Mouse (Mus musculus): ENCODE measurements around the gene Ank3.

Gene Ank3

DNA sequence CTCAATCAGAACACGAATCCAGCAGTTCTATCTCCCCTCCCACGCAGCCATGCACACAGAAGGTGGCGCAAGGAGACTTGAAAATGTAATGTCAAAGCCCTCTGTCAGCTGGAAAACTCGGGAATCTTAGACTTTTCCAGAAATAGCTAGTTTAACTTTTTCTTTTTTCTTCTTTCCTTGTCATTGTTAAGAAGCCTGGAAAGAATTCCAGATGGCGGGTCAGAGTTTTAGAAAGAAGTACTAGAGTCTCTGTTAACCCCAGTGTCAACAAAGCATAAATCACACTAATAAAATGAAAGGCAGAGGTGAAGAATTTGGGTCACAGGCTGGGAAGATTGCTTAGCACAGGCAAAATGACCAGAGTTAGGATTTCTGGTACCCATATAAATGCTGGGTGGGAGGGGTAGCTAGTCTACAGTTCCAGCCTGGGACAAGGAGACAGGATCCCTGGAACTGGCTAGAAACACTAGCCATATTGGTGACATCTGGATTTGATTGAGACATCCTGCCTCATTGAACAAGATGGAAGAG lies 340.2 kb downstream of the Ank3 start:
- ATAC-seq (ENCODE audit: insufficient number of reproducible peaks, low FRiP score, low TSS enrichment) = no peak

DNA sequence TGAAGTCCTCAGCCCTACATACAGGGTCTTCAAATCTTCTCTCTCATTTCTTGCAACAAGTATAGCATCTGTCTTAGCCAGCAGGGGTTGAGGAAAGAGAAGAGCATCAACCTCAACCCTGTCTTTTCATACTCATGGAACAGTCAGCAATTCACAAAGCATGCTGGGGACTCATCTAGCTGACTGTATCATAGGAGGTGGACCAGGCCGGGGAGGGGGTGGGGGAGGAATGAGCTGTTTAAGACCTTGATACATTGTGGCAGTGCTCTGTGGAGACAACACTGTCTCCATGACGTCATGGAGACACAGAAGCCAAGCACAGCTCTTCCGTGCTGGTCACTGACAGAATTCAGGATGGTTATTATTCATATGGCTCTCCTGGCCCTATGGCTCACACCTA lies 344.0 kb downstream of the Ank3 start:
- no peak for ATAC-seq (ENCODE audit: insufficient number of reproducible peaks, low FRiP score, low TSS enrichment)

DNA sequence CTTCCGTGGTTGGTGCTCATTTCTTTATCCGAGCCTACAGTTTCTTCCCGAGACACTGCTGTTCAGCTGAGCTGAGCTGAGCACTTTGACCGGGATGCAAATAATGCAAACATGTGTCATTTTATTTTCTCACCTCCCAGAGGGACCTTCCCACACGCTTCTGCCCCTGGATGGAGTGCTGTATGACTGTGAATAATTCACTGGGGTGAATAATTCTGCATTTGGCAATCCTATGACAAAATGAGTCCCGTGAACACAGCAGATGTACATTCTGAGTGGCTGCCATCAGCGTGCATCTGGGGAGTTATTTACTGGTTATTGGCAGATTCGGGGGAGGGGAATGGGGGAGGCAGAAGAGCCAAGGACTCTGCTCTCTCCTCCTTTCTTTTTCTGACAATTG lies 345.6 kb downstream of the Ank3 start:
- no peak for ATAC-seq (ENCODE audit: insufficient number of reproducible peaks, low FRiP score, low TSS enrichment)

DNA sequence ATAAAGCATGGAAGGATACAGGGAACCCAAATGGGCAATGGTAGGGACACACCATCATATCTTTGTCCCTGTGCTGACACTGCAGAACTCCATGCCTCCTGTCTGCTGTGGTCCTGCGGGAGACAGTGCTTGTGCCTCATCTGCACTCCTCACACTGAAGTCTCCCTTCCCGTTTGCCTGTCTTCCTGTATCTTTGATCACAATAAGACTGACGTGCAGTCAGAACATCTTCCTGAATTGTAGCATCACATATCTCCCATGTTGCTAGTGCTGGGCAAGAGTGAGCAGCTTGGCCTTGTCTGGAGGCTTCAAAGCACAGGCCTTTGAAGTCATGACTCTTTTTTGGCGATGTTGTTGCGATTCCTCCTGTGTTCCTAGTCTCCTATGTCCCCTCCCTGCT lies 346.3 kb downstream of the Ank3 start:
- ATAC-seq (ENCODE audit: insufficient number of reproducible peaks, low FRiP score, low TSS enrichment) = no peak

DNA sequence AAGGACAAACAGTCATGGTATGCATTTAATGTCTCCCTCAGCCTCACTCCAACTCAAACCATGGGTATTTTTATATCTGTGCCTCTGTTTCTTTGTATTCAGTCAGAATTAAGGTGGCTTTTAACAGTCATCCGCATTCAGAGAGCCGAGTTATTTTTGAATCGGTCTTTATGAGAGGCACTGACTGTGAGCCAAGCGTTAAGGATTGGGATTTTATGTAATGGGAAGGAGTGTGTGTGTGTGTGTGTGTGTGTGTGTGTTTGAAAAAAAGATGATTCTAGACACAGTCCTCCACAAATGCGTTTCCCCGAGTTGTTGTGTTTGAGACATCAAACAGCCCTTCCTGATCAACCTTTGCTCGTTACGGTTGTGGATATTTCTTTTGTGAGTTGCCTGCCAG lies 347.7 kb downstream of the Ank3 start:
- ATAC-seq (ENCODE audit: insufficient number of reproducible peaks, low FRiP score, low TSS enrichment) = no peak

DNA sequence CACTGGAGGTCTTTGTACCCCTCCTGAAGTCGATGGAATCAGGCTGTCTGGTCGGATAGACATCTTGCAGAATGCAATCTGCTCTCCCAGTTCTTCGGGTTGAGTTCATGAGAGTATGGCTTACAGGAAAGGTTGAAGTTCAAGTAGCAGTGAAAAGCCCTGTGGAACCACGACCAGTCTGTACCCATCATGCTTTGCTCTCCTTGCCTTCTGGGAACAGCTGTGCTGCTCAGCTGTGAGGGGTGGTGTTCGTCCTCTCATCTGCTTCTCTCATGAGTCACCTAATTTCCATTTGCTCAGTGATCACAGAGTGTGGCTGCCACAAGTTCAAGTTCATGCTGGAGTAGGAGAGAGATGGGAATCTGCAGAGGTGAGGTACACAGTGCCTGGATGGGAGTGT lies 348.2 kb downstream of the Ank3 start:
- ATAC-seq (ENCODE audit: insufficient number of reproducible peaks, low FRiP score, low TSS enrichment) = no peak

DNA sequence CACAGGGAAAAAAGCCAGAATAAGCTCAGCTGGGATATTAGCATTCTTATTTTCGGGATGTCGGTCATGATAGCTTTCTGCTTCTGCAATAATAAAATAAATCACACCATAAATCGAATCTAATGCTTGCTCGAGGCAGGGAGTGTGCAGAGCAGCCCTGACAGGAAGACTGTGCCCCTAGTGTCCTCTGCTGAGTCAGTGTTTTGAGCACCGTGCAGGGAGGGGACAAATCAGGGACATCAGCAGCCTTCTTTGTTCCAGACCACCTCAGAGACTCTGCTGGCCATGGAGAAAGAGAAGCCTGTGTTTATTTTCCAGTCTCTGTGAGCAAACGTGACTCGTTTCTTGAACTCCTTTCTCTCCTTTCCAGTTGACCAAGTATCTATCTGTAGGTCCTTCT lies 352.8 kb downstream of the Ank3 start:
- ATAC-seq (ENCODE audit: insufficient number of reproducible peaks, low FRiP score, low TSS enrichment) = no peak

DNA sequence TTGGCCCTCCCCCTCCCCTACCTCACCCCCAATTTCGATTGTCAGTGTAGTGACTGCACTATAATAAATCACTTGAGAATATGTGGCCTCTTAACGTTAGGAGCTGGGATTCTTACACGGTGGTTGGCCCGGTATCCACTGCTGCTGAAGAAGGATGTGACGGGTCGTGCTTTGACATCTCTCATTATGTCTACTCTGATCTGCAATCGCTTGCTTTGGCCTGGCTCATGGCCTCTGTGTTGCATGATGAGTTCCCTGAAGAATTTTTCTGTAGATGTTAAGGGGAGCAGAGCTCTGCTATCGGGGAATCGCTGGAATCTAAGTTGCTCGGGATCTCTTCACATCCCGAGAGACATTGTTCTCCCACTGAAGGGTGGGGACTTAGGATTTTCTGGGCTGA lies 354.9 kb downstream of the Ank3 start:
- no peak for ATAC-seq (ENCODE audit: insufficient number of reproducible peaks, low FRiP score, low TSS enrichment)

DNA sequence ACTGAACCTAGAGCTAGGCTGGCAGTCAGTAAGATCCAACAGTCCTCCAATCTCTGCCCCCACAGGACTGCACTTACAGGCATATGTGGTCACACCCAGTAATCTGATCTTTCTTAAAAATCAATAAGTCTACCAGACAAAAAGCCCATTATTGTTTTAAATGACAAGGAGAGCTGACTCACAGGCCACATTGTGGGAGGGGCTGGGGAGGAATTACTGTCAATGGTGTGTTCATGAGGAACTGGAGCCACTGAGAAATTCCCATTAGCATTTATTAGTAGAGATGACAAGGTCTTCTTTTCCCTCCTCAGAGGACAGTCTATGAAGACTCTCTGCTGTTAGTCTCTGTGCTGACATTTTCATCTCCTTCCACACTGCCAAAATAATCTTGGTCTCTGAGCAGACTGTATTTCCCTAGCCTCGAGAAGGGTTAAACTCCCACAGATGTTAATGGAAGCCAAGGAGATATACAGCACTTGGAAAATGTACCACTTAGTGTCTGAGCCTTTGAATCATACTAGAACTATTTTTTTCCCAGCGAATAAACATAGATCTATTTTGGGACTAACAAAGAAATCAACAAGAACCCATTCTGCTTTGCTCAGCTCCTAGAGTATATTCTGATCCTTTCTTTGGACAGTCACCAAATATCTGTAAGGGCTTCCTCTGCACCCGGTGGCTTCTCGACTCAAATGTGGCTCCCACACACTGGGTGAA lies 358.5 kb downstream of the Ank3 start:
- no peak for ATAC-seq (ENCODE audit: insufficient number of reproducible peaks, low FRiP score, low TSS enrichment)

DNA sequence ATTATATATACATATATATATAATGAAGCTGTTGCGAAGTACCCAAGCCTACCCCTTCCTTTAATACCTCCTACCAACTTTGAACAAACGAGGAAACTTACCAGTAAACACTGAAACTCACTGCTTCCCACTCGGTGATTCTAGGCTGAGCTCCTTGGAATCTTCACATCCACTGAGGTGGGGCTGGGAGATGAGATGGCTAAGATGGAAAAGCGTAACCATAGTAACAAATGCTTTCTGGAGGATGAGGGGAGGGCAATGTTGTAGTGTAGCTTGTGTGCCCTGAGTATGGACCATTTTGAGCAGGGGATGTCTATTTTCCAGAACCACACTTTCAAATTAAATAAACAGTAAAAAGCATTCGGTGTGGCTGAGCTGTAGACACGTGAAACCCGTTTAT lies 364.4 kb downstream of the Ank3 start:
- no peak for ATAC-seq (ENCODE audit: insufficient number of reproducible peaks, low FRiP score, low TSS enrichment)

DNA sequence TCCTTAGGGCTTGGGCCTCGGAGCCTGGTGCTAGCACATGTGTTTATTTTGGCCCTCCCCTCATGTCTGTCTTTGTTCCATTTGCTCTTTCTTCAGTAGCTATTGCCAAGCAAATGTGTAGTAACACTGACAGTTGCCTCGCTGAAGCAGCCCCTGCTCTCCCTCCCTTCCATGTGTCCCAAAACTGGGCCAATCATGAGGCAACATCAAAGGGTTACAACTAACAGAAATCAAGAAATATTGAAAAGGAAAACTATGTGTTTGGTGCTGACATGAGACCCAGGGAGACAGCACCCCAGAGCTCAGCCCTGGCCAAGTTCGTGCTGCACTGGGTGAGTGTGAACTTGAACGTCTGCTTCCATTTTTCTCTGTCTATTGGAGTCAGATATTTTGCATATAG lies 365.8 kb downstream of the Ank3 start:
- no peak for ATAC-seq (ENCODE audit: insufficient number of reproducible peaks, low FRiP score, low TSS enrichment)

DNA sequence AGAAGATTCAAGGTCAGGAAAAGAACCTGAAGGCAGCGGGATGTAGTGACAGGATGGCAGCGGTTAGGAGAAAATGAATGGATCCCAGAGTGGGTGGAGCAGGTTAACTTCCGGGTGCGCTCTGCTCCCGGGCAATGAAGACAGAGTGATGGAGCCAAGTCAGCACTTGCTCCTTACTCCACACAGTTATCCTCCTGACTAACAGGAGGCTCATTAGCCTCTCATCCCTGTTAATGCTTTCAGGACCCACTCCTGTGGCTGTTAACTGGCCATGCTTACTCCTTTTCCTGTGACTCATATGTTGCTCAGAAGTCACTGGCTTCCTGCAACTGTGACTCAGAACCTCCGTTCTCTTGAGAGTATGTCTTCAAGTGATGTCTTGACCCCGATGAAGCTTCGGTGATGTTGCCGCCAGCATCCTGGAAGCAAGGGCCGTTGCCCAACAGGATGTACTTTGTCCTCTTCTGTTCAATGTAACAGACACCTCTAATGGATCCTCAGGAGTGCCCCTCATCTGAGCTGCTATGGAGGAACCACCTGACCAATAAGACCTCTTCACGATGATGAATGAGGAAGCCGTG lies 378.6 kb downstream of the Ank3 start:
- ATAC-seq (ENCODE audit: insufficient number of reproducible peaks, low FRiP score, low TSS enrichment) = no peak

DNA sequence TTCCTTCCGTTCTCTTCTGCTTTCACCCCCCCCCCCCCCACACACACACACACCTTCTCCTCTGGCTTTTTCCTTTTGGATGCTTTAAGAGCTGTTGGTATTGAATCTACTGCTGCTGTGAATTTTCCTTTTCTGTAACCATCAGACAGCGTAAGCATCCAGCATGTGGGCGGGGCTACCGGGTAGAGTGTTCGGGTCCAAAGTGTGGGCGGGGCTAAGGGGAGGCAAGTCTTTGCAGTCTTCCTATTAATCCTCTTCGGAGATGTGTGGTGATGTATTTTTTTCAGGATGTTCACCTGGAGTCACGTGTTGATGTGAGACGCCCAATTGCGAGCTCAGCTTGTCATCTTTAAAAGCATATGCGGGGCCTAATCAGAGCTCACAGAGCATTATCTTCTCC lies 379.2 kb downstream of the Ank3 start:
- ATAC-seq (ENCODE audit: insufficient number of reproducible peaks, low FRiP score, low TSS enrichment) = no peak

DNA sequence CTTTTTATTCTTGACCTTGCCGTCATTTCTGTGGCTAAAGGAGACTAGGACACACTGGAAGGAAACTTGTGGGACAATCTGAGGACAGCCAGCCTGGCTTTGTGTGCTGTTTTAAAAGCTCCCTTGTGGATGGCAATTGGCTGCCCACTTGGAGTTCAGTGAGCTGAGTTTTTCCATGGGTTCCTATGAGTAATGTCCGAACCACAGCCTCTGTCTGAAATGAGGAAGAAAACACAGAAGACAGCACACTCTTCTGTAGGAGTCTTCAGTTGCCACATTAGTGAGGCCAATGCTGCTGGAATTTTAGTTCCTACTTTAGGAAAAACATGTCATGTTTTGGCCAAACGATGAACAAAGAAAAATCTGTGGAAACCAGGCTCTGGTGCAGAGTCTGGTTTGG lies 380.7 kb downstream of the Ank3 start:
- no peak for ATAC-seq (ENCODE audit: insufficient number of reproducible peaks, low FRiP score, low TSS enrichment)

DNA sequence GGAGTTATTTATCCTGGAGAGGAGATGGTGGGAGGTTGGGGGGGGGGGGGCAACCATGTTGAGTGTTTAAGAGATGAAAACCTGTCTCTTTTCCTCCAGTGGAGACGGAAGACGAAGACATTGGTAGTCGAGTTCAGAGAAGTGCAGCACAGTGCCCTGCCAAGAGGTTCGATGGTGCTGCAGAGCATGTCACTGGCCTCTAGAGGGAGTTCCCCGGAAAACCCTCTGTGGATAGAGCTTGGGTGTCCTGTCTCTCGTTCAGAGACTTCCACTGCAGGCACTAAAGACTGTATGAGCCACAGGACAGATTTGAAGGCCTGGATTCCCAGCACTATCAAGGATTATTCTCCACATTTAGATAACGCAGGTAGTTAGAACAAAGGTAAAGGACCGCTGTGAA lies 382.9 kb downstream of the Ank3 start:
- peak; percentile 80 for ATAC-seq (ENCODE audit: insufficient number of reproducible peaks, low FRiP score, low TSS enrichment)

DNA sequence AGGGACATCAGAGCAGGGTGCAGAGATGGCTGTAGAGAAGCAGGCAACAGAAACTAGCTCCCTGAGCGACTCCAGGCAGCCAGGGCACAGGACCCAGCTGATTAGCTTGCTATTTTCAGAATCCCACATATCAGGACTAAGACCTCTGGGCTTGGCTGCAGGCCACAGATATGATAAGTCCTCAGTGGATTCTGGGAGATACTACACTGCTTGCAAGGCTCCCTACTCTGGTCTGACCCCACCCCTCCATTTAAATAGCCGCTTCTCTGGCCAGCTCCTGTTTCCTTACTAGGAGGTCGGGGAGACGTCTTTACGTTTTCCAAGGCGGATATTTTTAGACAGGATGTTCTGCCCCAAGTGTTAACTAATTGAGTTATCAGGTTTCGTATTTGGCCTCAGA lies 386.7 kb downstream of the Ank3 start:
- no peak for ATAC-seq (ENCODE audit: insufficient number of reproducible peaks, low FRiP score, low TSS enrichment)

DNA sequence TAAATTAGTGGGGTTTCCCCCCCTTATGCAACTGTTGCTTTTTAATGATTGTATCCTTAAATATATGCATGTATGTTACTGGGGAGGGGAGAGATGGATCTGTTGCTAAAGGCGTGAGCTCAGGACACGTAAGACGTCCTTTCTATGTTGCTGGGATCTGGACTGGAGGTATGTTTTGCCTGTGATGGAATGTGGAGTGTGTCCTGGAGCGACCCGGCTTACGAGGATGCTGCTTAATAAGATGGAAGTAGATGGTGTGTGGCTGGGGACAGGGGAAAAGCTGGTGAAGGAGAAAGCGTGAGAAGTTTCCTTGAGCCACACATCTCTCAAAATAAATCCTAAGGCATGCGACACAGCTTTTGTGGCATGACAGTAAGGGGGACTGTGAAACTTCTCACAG lies 387.1 kb downstream of the Ank3 start:
- no peak for ATAC-seq (ENCODE audit: insufficient number of reproducible peaks, low FRiP score, low TSS enrichment)

DNA sequence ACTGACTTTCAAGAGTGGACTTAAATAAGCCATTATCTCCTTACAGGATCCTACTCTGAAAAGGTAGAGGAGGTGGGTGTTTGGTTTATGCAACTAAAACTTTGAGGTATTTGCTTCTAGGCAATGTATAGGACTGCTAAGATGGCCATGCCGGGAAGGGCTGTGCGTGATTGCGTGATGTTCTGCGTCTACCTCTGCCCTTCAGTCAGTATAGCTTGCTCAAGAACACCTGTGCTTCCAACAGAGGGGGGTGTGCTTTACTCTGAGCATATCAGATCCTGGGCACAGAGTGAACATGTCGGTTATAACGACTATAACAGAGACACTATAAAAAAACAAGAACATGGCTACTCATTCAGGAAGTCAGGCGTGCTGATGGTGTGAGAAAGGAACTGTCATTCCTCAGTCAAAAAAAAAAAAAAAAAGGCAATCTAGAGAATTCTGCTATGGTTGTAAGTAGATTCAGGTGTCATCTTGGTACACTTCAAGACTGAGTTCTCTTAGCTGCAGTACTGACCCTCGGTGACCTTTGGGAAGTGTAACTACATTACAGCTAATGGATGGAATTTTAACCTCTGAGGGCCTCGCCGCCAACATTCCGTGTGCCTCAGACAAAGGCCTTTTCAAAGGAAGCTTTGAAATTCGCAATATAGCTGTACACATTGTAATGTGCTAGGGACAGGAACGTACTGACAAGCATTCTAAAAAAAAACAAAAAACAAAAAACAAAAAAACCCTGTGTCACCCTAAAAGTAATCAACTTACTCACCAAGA lies 387.8 kb downstream of the Ank3 start:
- no peak for ATAC-seq (ENCODE audit: insufficient number of reproducible peaks, low FRiP score, low TSS enrichment)

DNA sequence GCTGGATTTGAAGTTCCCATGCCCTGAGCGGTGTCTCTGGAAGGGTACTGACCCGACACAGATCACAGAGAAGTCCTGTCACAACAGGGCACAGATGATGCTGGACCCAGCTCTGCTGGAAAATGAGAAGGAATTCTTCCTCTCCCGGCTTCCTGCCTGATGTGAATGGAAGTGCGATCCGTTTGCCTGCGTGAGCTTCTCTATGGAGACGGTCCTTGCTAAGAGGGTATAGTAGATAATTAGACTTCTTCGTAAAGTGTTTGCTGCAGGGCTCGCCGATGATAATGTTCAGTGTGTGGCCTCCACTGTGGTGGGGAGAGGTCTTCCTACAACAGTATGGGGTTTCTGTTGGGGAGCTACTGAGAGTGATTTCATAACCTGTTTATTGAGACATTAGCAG lies 388.8 kb downstream of the Ank3 start:
- ATAC-seq (ENCODE audit: insufficient number of reproducible peaks, low FRiP score, low TSS enrichment) = peak; percentile 27; the same call in 1 of the 2 replicates

DNA sequence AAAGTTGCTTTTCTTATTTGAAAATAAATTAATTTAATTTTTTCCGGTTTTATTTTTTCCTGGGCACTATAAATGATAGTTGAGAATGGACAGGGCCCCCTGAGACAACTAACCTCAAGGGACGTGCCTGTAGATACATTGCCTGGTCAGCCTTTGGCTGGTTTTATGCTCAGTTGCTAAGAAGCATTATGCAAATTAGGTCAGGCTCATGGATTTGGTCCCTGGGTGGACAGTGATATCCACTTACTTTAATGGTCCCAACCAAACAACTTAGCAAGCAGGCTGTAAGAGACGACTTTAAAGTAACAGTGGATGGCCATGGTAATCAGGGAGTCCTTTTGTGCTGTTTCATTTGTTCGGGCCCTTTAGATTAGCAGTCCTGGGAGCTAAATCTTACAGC lies 392.0 kb downstream of the Ank3 start:
- no peak for ATAC-seq (ENCODE audit: insufficient number of reproducible peaks, low FRiP score, low TSS enrichment)

DNA sequence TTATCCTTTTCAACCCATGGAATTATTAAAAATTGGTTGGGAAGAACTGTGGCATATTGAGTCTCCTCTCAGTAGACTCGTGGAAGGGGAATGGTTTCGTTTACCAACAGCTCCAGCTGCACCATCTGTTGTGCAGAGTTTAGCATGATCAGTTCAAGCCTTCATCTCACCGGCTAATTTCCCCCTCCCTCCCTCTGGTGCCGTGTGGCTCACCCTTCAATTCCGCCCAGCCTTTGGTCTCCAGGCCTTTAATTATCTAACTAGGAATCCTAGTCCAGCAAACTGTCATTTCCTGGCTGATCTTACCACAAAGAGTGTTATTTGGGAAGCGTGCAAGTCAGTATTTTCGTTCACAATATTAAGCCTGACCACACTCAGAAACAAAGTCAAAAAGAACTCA lies 393.4 kb downstream of the Ank3 start:
- no peak for ATAC-seq (ENCODE audit: insufficient number of reproducible peaks, low FRiP score, low TSS enrichment)

DNA sequence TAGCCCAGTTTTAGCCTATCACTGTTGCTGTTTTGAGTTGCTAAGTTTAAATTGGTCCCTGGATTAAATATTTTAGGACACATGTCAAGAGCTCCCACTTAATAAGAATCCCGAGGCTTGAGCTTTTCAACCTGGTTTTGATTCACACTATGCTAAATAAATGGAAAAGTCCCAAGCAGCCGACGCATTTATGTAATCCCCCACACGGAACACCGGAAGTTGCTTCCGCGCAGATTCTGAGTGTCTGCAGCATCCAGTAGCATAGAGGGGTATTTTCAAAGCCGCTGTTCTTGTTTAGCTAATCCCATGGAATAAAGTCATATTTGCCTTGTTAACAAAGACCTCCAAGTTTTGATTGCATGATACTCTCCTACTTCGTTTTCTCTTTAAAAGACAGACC lies 393.8 kb downstream of the Ank3 start:
- no peak for ATAC-seq (ENCODE audit: insufficient number of reproducible peaks, low FRiP score, low TSS enrichment)
